In genomic region chr6:85137217-85138035, GRCm38 (mm10) we compare ENCODE assay signal across 8 mouse cellular contexts. TPM values are rescaled to one million over a fixed set of nuclear protein-coding genes. Genes with fewer than 3 reads are reported as not detected.
DNase-seq lines count a peak whose midpoint lies in the region; ATAC-seq lines count a peak whose summit lies in the region.

Gene Spr (minus strand): TSS chr6:85137766.

- peak within 1 kb of the TSS; percentile 79 for H3K27ac ChIP-seq in hindbrain, embryonic 11.5 days (ENCODE audit: low read depth, low read length)

- H3K27me3 ChIP-seq in hindbrain, embryonic 11.5 days (ENCODE audit: control insufficient read depth, insufficient read depth, low read length): no peaks in the 10 kb centered on the region

- H3K36me3 ChIP-seq in hindbrain, embryonic 11.5 days (ENCODE audit: control insufficient read depth, insufficient read depth, low read length): no peaks in the 10 kb centered on the region

- H3K9me3 ChIP-seq in hindbrain, embryonic 11.5 days (ENCODE audit: control insufficient read depth, low read length): no peaks in the 10 kb centered on the region

- peak within 1 kb of the TSS; percentile 76 for H3K4me3 ChIP-seq in hindbrain, embryonic 11.5 days (ENCODE audit: low read depth, low read length)

- peak within 1 kb of the TSS; percentile 63 for H3K4me2 ChIP-seq in hindbrain, embryonic 11.5 days (replicated peaks; ENCODE audit: low read depth, low read length)

- WGBS in hindbrain, embryonic 11.5 days: under 1% methylated on average over 49 of the region's 49 CpGs

- ATAC-seq in hindbrain, embryonic 11.5 days (ENCODE audit: low FRiP score): peak; percentile 92

- H3K9ac ChIP-seq in hindbrain, embryonic 11.5 days (ENCODE audit: low read depth, low read length): peak within 1 kb of the TSS; percentile 76

- H3K4me1 ChIP-seq in hindbrain, embryonic 11.5 days (replicated peaks; ENCODE audit: control insufficient read depth, insufficient read depth, low read length): no peaks in the 10 kb centered on the region

- DNase-seq in MN1 (ENCODE audit: low spot score): peak; percentile 91
- peak; percentile 88 for DNase-seq in cerebellum, adult 9-10 months
- peak; percentile 63 to 86 for DNase-seq in frontal cortex, adult 2 months (ENCODE audit: extremely low spot score in 1 of 2, low spot score in 1 of 2)
- DNase-seq in hindbrain, embryonic 11.5 days (ENCODE audit: low spot score): peak; percentile 89
- DNase-seq in layer of hippocampus, postnatal 10 days (ENCODE audit: low spot score in 2 of 2): peak; percentile 88 to 93
- peak; percentile 98 for DNase-seq in lung, postnatal 10 days
- peak; percentile 92 for DNase-seq in ovary, postnatal 36 days (ENCODE audit: low spot score)
- DNase-seq in thymus, postnatal 25 days: peak; percentile 87

RNA-seq across cellular contexts. Expression of gene Spr, which starts in this region (rescaled TPM):
- 14.5 and 17.8 TPM in 2 replicates for polyA plus RNA-seq in frontal cortex, adult 2 months (2012; rRNA removed)
- 42.8 and 52.0 TPM in 2 replicates for polyA plus RNA-seq in hindbrain, embryonic 11.5 days (2014; fragmentation: Nextera tagmentation; extraction: Ambion mirVana)
- 10 to 100 TPM; 52.0 to 53.8 TPM for total RNA-seq in layer of hippocampus, postnatal 10 days (2021)

Comparison
In these comparisons a context has a peak if more than half of its experiments do, and no peak if none do; other contexts are left out.
1. Peak in every context shown above with its lines: DNase-seq, ATAC-seq, H3K4me3 ChIP-seq and H3K27ac ChIP-seq.